17 mouse cellular contexts compared by ENCODE assay signal in genomic region chr12:78277386-78277785, GRCm38 (mm10). TPM values are rescaled to one million over a fixed set of nuclear protein-coding genes. Genes with fewer than 3 reads are reported as not detected.
DNase-seq lines count a peak whose midpoint lies in the region; ATAC-seq and TF ChIP-seq lines count a peak whose summit lies in the region.
"Had no signal": no experiment of that assay in that cellular context is flagged by ENCODE, and none has a peak within 500 bp of the region (broad histone marks: within the 10 kb centered on the region; RNA-seq: fewer than 3 reads in every experiment).

No protein-coding gene starts in this region.

- no peak overlapping the region for H3K27ac ChIP-seq in kidney, postnatal 0 days
- H3K27ac ChIP-seq in midbrain, postnatal 0 days (ENCODE audit: low read depth, low read length) = no peak overlapping the region
- no peak overlapping the region for H3K27ac ChIP-seq in midbrain, embryonic 13.5 days
- H3K27ac ChIP-seq: hindbrain, embryonic 13.5 days; neural tube, embryonic 12.5 days had no signal

- WGBS in kidney, postnatal 0 days = 64% methylated on average over 2 of the region's 2 CpGs
- WGBS in midbrain, postnatal 0 days = 57% methylated on average over 2 of the region's 2 CpGs
- 78% methylated on average over 2 of the region's 2 CpGs for WGBS in midbrain, embryonic 13.5 days

- no peak for DNase-seq in kidney, postnatal 0 days (ENCODE audit: low spot score)
- DNase-seq in kidney, postnatal 14 days = no peak
- DNase-seq in midbrain, postnatal 0 days (ENCODE audit: low spot score) = peak; percentile 41
- DNase-seq in brain, adult 2 months (ENCODE audit: low read depth, low spot score) = peak; percentile 72
- no peak for DNase-seq in natural killer cell, adult 2 months (ENCODE audit: low spot score in 2 of 2)
- no peak for DNase-seq in heart, postnatal 4 days
- DNase-seq: cerebellum, postnatal 14 days; embryo, embryonic 11 days; heart, postnatal 10 days; kidney, adult 8-10 months; lung, postnatal 36 days; thymus, adult 18-20 months; thymus, postnatal 4 days had no signal

- H3K27me3 ChIP-seq in kidney, postnatal 0 days (ENCODE audit: insufficient read depth, low read length) = no peaks in the 10 kb centered on the region
- H3K27me3 ChIP-seq in midbrain, postnatal 0 days (ENCODE audit: insufficient read depth, low read length) = no peaks in the 10 kb centered on the region
- H3K27me3 ChIP-seq in midbrain, embryonic 13.5 days = no peaks in the 10 kb centered on the region
- H3K27me3 ChIP-seq: hindbrain, embryonic 13.5 days; neural tube, embryonic 12.5 days had no signal

- H3K4me3 ChIP-seq in kidney, postnatal 0 days (replicated peaks; ENCODE audit: low read depth, low read length) = no peak overlapping the region
- H3K4me3 ChIP-seq in midbrain, postnatal 0 days (ENCODE audit: low read depth, low read length) = no peak overlapping the region
- no peak overlapping the region for H3K4me3 ChIP-seq in midbrain, embryonic 13.5 days (replicated peaks)
- H3K4me3 ChIP-seq: hindbrain, embryonic 13.5 days; neural tube, embryonic 12.5 days had no signal

- TF ChIP-seq CTCF in kidney, postnatal 0 days (IDR thresholded peaks at IDR 0.05; ENCODE audit: low read depth) = peak; percentile 27; the same call in 1 of the 2 replicates
- peak; percentile 49 for TF ChIP-seq CTCF in midbrain, postnatal 0 days (IDR thresholded peaks at IDR 0.05)

- no peaks in the 10 kb centered on the region for H3K4me1 ChIP-seq in kidney, postnatal 0 days (replicated peaks; ENCODE audit: insufficient read depth, low read length)
- H3K4me1 ChIP-seq in midbrain, postnatal 0 days (ENCODE audit: insufficient read depth, low read length) = no peaks in the 10 kb centered on the region
- H3K4me1 ChIP-seq in midbrain, embryonic 13.5 days (replicated peaks) = no peaks in the 10 kb centered on the region
- H3K4me1 ChIP-seq: hindbrain, embryonic 13.5 days; neural tube, embryonic 12.5 days had no signal

- no peaks in the 10 kb centered on the region for H3K9me3 ChIP-seq in kidney, postnatal 0 days (replicated peaks; ENCODE audit: low read length)
- no peaks in the 10 kb centered on the region for H3K9me3 ChIP-seq in midbrain, postnatal 0 days (ENCODE audit: low read length)
- 0 out of 2 replicates have a peak, but pooled peaks cover 6% of the 10 kb centered on the region for H3K9me3 ChIP-seq in midbrain, embryonic 13.5 days
- H3K9me3 ChIP-seq: neural tube, embryonic 12.5 days had no signal

- no peak for ATAC-seq in kidney, postnatal 0 days (replicated peaks; ENCODE audit: low FRiP score, low read depth)
- ATAC-seq in midbrain, postnatal 0 days (ENCODE audit: low FRiP score) = no peak
- no peak for ATAC-seq in midbrain, embryonic 13.5 days

- no peaks in the 10 kb centered on the region for H3K36me3 ChIP-seq in kidney, postnatal 0 days (ENCODE audit: insufficient read depth, low read length)
- no peaks in the 10 kb centered on the region for H3K36me3 ChIP-seq in midbrain, postnatal 0 days (ENCODE audit: insufficient read depth, low read length)
- H3K36me3 ChIP-seq in midbrain, embryonic 13.5 days = no peaks in the 10 kb centered on the region
- H3K36me3 ChIP-seq: hindbrain, embryonic 13.5 days; neural tube, embryonic 12.5 days had no signal

- no peak overlapping the region for H3K9ac ChIP-seq in kidney, postnatal 0 days (ENCODE audit: low read depth, low read length)
- no peak overlapping the region for H3K9ac ChIP-seq in midbrain, postnatal 0 days (replicated peaks; ENCODE audit: low read length, poor library complexity, severe bottlenecking)
- H3K9ac ChIP-seq in midbrain, embryonic 13.5 days (replicated peaks) = no peak overlapping the region
- H3K9ac ChIP-seq: hindbrain, embryonic 13.5 days; neural tube, embryonic 12.5 days had no signal

- H3K4me2 ChIP-seq in kidney, postnatal 0 days (ENCODE audit: low read length) = no peak overlapping the region
- no peak overlapping the region for H3K4me2 ChIP-seq in midbrain, postnatal 0 days (ENCODE audit: low read depth, low read length, poor library complexity, severe bottlenecking)
- H3K4me2 ChIP-seq in midbrain, embryonic 13.5 days (replicated peaks) = no peak overlapping the region
- H3K4me2 ChIP-seq: heart, embryonic 11.5 days; hindbrain, embryonic 13.5 days; neural tube, embryonic 12.5 days had no signal

RNA-seq across cellular contexts. Expression of gene Gphn, which starts 51.2 kb away (rescaled TPM):
- polyA plus RNA-seq in kidney, postnatal 0 days (2015; fragmentation: Nextera tagmentation; extraction: Ambion mirVana) = 18.9 and 19.3 TPM in 2 replicates
- total RNA-seq in midbrain, postnatal 0 days (2014; rRNA removed) = 83.2 and 93.1 TPM in 2 replicates
- 69.7 and 71.0 TPM in 2 replicates for polyA plus RNA-seq in midbrain, postnatal 0 days (2015; fragmentation: Nextera tagmentation; extraction: Ambion mirVana)
- 35.9 and 38.2 TPM in 2 replicates for polyA plus RNA-seq in midbrain, embryonic 13.5 days (2015; fragmentation: Nextera tagmentation; extraction: Ambion mirVana)
- total RNA-seq in heart, postnatal 4 days (2021) = 10 to 100 TPM; 22.7 to 23.3 TPM

Comparison
In these comparisons a context has a peak if more than half of its experiments do, and no peak if none do; other contexts are left out.
1. DNase-seq: peak in midbrain, postnatal 0 days (single experiment) and brain, adult 2 months (single experiment); none in kidney, postnatal 0 days (single experiment), kidney, postnatal 14 days (single experiment), natural killer cell, adult 2 months (0 of 2) and heart, postnatal 4 days (single experiment).